Mouse (Mus musculus): ENCODE results near the gene Tbx10.

- no peak for TF ChIP-seq CTCF (IDR thresholded peaks at IDR 0.05; ENCODE audit: extremely low read depth, insufficient read depth, low read length)
- TF ChIP-seq POLR2A (IDR thresholded peaks at IDR 0.05; ENCODE audit: extremely low read depth, insufficient read depth, low read length), result no peak
Observed at GRCm38 (mm10) chr19:3950331-3950730, 42.2 kb upstream of the Tbx10 start.
